Mouse (Mus musculus): Measurements from ENCODE around the gene Iqch.

The Iqch gene

GRCm38 (mm10) chr9:63612565-63613515 lies 10.5 kb upstream of the Iqch start:
- DNase-seq (ENCODE audit: low spot score in 2 of 2) = no peak

DNA sequence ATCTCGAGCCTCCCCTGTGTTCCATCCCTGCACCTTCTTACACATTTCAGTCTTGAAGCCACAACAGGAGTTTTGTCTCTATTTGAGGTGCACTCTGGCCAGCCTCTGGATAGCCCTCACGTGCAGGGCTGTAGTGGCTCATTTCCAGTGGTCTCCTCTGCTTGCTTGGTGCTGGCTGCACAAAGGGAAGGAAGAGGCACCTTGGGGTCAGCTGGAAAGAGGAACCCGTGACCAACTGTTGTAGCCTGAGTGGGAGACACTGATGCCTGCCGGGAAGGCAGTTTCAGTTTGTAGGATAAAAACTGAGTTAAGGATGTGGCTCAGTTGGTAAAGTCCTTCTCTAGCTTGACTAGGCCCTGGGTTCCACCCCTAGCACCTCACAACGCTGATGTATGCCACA lies 9.7 kb upstream of the Iqch start:
- no peak for DNase-seq (ENCODE audit: low spot score in 2 of 2)

GRCm38 (mm10) chr9:63610841-63611366 lies 8.6 kb upstream of the Iqch start:
- DNase-seq (ENCODE audit: low spot score in 2 of 2) = no peak

DNA sequence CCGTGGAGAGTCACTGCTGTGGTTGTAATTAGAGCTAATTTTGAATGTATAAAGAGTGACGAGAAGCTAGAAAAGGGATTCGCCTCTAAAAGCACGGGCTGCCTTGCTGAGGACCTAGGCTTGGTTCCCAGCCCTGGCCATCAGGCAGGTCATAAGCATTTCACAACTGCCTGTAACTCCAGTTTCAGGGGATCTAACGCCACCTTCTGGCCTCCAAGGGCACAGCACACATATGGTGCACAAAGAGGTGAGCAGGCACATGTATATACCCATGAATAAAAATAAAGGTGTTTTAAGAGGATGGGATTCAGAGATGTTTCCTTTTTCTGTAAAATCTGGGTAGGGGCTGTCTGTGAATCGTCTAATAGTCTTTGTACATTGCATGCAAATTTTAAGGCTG lies 7.9 kb upstream of the Iqch start:
- no peak for DNase-seq (ENCODE audit: low spot score in 2 of 2)

DNA sequence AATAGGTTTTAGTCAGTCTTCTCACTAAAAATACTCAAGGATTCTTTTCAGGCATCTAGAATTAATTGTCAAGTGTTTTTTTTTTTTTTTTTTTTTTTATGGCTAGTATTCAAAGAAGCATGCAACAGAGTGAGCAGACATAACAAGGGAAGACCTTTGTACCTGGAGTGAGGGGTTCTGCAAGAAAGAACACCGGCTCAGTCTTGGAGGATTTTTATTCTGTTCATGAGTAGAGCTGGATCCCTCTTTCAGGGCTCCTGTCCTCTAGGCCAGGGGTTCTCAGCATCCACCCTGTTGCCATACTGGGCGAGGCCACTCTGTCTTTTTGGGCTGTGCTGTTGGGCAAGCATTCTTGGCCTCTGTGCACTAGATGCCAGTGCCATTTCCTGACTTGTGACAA lies 7.5 kb upstream of the Iqch start:
- DNase-seq (ENCODE audit: low spot score in 2 of 2) = no peak

DNA sequence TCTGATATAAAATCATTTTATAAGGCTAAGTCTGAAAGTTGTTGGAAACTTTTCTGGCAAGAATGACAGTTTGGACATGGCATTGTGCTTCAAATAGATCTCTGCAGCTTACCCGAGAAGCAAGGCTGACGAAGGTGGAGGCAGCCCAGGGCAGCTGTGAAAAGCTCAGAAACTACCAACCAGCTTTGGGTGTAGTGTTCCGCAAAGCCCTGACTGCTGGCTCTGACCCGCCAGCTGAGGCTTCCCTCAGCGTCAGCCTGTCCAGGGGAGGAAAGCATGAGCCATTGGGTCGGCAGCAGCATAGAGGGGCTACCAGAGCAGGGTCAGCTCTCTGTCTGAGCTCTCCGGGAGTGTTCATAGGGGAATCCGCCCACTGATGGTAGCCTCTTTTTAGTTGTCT lies 7.0 kb upstream of the Iqch start:
- no peak for DNase-seq (ENCODE audit: low spot score in 2 of 2)

DNA sequence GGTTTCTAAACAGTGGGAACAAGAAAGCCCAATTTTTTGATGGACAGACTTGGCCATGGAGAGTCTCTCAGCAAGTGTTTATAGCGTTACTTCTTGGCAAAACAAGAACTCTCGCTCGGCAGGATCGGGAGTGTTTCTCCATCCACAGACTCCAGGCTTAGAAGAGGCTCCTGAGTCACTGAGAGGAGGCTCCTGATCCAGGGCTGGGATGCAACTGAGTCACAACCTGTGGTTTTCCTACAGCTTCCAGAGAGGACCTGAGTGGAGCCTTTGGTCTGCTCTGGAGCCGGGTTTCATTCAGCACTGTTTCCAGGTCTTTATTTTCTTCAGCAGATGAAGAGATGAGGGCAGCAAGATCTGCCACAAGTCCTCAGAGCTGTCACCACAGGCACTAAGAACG lies 5.7 kb upstream of the Iqch start:
- no peak for DNase-seq (ENCODE audit: low spot score in 2 of 2)

DNA sequence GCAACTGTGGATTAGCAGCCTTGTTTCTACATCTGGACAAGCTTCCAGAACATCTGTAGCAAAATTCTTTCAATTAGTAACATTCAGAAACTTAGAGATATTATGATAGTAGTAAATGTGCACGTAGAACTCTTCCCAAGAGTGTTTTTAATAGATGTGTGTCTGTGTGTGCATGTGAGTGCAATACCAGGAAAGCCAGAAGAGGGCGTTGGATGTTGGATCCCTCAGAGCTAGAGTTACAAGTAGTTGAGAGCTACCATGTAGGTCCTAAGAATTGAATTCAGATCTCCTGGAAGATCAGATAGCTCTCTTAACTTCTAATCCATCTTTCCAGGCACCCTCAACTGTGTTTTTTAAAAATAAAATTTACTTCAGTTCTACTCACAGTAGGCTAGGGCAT lies 4.3 kb upstream of the Iqch start:
- no peak for DNase-seq (ENCODE audit: low spot score in 2 of 2)

- DNase-seq (ENCODE audit: low spot score in 2 of 2) = no peak
These were observed 1.6 kb upstream of the Iqch start for GRCm38 (mm10) chr9:63603849-63604248.

- DNase-seq (ENCODE audit: low spot score in 2 of 2) = no peak
These were observed 5.6 kb downstream of the Iqch start for GRCm38 (mm10) chr9:63596660-63597059.

GRCm38 (mm10) chr9:63595652-63596051 lies 6.6 kb downstream of the Iqch start:
- DNase-seq (ENCODE audit: low spot score in 2 of 2) = no peak

GRCm38 (mm10) chr9:63595032-63595431 lies 7.3 kb downstream of the Iqch start:
- no peak for DNase-seq (ENCODE audit: low spot score in 2 of 2)

DNA sequence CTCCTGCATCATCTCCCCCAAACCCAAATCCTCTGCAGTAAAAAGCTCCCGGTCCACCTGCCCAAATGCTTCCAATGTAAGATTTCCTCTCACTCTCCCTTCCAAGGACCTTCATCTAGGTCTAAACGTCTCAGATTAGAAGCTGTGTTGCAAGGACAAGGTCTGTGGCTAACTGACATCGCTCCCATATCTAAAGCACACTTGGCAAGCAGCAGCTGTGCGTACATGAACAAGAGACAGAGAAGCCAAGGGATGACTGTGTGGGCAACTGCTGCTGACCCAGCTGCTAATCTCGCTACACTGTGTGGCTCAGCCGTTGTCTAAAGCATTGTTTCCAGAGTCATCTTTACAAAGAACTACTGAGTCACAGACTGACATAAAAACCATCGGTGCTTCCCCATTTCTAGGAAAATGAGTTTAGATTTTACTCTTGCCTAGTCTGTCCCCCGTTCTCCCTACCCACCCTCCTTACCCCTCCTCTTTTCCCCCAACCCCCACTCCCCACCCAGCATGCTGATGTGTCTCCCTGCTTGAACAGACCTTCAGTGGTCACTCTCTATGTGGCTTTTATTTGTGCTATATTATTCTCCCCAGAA lies 10.5 kb downstream of the Iqch start:
- no peak for DNase-seq (ENCODE audit: low spot score in 2 of 2)

DNA sequence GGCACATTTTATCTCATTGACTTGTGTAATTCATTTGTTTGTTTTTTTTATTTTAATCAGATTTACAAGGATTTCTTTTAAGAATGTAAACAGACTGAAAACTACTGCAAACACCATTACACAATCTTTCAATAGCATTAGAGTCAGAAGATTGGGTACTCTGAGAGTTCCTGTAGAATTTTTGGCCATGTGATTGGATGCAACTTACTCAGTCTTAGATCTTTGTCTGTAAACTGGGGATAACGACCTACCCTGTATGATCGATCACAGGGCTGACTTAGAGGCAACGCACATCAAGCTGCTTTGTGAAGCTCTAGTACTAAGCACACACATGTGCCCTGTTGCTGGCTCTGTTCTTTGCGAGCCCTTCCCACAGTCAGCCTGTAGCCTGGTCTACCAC lies 11.7 kb downstream of the Iqch start:
- DNase-seq (ENCODE audit: low spot score in 2 of 2) = no peak

DNA sequence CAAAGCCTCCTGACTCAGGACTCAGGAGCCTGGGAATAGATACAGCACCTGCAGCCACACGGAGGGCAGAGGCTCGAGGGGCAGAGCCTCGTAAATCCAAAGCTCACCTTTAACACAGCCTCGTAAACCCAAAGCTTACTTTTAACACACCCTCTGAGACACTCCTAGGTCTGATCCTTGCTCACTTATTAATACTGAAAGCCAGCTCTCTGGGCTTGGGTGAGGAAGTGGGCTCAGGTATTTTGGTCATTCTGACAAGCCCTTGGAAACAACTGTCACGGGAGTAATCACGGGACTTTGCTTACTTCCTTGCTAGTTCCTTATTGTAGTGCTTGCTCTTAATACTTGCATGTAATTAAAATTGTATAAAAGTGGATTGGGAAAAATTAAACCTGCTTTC lies 13.1 kb downstream of the Iqch start:
- DNase-seq (ENCODE audit: low spot score in 2 of 2) = no peak

DNA sequence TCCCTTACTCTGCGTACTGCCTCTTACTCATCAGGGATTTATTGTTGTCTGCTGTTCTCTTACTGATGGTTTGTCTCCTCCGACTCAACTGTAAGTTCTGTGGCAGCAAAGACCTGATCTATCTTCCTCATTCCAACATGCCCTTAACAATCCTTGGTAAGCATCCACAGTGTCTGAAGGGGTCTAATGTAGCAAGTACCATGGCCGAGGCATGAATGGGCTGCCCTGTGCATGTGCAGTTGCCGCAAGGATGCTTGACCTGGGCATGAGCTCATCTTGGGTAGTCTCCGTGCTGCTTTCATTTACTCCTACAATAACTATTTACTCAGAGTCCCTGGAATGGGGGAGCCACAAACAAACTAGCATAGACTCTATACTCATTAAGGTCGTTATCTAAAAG lies 17.0 kb downstream of the Iqch start:
- no peak for DNase-seq (ENCODE audit: low spot score in 2 of 2)

- DNase-seq (ENCODE audit: low spot score in 2 of 2) = no peak
These were observed 20.5 kb downstream of the Iqch start for GRCm38 (mm10) chr9:63581778-63582177.

DNA sequence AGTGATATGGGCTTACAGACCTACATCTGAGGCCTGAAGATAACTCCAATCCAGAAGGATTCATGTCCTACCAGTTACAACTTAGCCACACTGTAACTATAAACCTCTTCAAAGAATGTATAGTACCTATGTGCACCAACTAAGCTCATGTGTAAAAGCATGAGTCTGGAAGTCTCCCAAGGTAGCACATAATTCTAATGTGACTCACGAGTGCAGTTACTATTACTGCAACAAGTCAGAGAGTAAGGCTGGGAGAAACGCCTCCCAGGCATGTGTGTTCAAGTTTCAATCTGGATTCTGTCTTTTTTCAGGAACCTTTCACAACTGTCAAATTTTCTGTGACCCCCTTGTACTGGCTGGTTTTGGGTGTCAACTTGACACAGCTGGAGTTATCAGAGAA lies 22.2 kb downstream of the Iqch start:
- no peak for DNase-seq (ENCODE audit: low spot score in 2 of 2)

DNA sequence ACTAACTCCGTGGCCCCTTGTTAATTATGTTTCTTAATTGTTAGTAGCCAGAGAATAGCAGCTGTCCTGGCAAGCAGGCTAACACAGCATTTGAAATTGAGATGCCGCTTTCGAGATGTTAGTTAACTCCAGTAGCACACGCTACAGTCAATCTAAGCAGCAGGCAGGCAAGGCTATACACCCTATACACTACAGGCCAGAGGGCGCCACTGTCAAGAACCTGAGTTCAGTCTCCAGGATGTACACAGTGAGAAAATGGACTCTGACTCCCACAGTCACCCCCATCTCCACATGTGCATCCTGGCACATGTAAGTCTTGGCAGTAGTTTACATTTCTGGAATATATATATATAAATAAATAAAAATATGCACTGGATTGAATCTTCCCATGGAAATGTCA lies 22.6 kb downstream of the Iqch start:
- DNase-seq (ENCODE audit: low spot score in 2 of 2) = no peak

DNA sequence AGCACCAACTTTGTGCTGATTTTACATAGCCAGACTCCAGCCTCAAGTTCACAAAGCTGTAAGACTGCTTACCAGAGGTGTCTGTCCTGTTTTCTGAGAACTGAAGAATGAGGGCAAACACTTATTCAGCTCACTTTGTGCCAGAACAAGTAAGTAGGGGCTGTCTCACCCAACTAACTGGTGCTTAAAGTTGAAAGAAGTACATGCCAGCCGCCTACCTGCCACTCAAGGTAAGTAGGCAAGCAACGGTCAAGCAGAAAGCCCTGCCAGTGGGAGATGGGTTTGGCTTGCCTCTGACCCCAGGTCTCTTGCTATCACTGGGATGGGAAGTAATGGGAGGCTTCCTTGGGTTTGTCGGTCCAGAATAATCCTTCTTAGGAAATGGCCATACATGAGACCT lies 24.8 kb downstream of the Iqch start:
- no peak for DNase-seq (ENCODE audit: low spot score in 2 of 2)

DNA sequence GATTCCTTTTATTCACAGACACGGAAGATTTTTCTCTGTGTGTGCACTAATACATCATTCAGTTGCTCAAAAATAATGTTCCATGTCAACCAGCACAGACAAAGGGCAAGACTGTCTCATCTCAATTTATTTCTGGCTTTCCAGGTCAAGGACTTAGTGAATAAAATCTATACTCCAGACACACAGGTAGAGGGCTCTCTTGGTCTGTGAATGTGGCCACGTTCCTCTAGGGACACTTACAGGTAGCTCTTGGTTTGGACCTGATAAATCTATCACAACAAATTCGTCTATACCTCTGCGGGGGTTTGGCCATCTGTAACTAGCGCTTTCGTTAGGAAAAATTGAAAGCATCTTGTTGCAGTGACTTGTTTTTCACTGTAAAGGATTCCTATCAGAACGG lies 29.4 kb downstream of the Iqch start:
- no peak for DNase-seq (ENCODE audit: low spot score in 2 of 2)

DNA sequence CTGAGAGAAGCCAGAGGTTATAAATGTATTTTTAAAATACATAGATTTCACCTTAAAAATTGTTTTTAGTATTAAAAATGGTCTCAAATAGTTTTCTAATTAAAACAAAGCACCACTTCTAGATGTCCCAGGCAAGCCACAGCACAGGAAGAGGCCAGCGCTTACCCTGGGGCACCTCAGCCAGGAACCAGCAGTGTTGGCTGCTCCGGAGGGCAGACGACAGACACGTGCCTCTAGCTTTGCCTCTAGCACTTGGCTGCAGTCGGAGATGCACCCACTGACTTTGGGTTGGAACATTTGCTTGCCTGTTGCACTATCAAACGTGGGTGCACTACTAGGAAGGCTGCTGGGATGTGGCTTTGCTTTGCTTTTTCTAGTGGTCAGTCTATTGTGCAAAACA lies 30.4 kb downstream of the Iqch start:
- DNase-seq (ENCODE audit: low spot score in 2 of 2) = no peak

GRCm38 (mm10) chr9:63568808-63569207 lies 33.5 kb downstream of the Iqch start:
- no peak for DNase-seq (ENCODE audit: low spot score in 2 of 2)
